Mouse (Mus musculus) liver, postnatal 0 days (tissue): ENCODE measurements around the gene Chka. TPM values are rescaled to one million over a fixed set of nuclear protein-coding genes. Genes with fewer than 3 reads are reported as not detected.
A peak's percentile ranks its signal among the peaks of the same experiment; 100 is the strongest.

Experiments
- ATAC-seq: fragments of 200-750 bp; cut with Nextera tagmentation; 2 replicates; pipeline ENCODE4 v1.8.0; 2017; ENCODE audit warnings: mild to moderate bottlenecking, moderate library complexity
- DNase-seq: peaks from one replicate; pipeline ENCODE4 v3.0.0-alpha.2; 2016
- H3K27ac ChIP-seq: fragments of 300-500 bp; sonication (generic); 2 replicates; pipeline ENCODE4 v1.5.1; 2014; ENCODE audit warnings: antibody characterized with exemption, moderate library complexity, mild to moderate bottlenecking, low read depth
- H3K27me3 ChIP-seq: fragments of 300-500 bp; sonication (generic); 2 replicates; pipeline ENCODE4 v1.6.1; 2014; ENCODE audit warnings: low read length, control low read depth, mixed read lengths; ENCODE audit not compliant: insufficient read depth
- H3K36me3 ChIP-seq: fragments of 300-500 bp; sonication (generic); replicated peaks from 2 replicates; pipeline ENCODE4 v1.6.1; 2014; ENCODE audit warnings: mild to moderate bottlenecking, control low read depth, low read length, moderate library complexity, mixed read lengths; ENCODE audit not compliant: insufficient read depth
- H3K4me1 ChIP-seq: fragments of 300-500 bp; sonication (generic); 2 replicates; pipeline ENCODE4 v1.6.1; 2014; ENCODE audit warnings: antibody characterized with exemption, mild to moderate bottlenecking, control low read depth; ENCODE audit not compliant: insufficient read depth
- H3K4me2 ChIP-seq: fragments of 300-500 bp; sonication (generic); 2 replicates; pipeline ENCODE4 v1.6.1; 2014; ENCODE audit warnings: low read depth, mild to moderate bottlenecking, low read length, moderate library complexity, mixed read lengths
- H3K4me3 ChIP-seq: fragments of 300-500 bp; sonication (generic); 2 replicates; pipeline ENCODE4 v1.5.1; 2014; ENCODE audit warnings: low read depth, low read length
- H3K9ac ChIP-seq: fragments of 300-500 bp; sonication (generic); replicated peaks from 2 replicates; pipeline ENCODE4 v1.6.1; 2014; ENCODE audit warnings: mild to moderate bottlenecking, moderate library complexity
- H3K9me3 ChIP-seq: fragments of 300-500 bp; sonication (generic); 2 replicates; pipeline ENCODE4 v1.6.1; 2016; ENCODE audit warnings: mild to moderate bottlenecking, control low read depth, low read length, mixed read lengths
- CTCF ChIP-seq: sonication (generic); IDR thresholded peaks from 2 replicates; pipeline ENCODE4 v1.5.1; 2016; ENCODE audit warnings: antibody characterized with exemption, low read depth
- EP300 ChIP-seq: IDR thresholded peaks from 2 replicates; pipeline ENCODE4 v1.6.1; 2016; ENCODE audit warnings: antibody characterized with exemption, low read depth, mild to moderate bottlenecking
- WGBS: fragments of 180-500 bp; shearing (Covaris S2); extraction: QIAGEN DNeasy Blood & Tissue Kit; methylation state at CpG from one replicate; pipeline ENCODE4 v1.1.7; 2014; ENCODE audit not compliant: insufficient replicate concordance; 5-methylcytosine and 5-hydroxymethylcytosine counted together
- polyA plus RNA-seq: library from polyadenylated mRNA; unstranded; fragments of >200 nt; fragmentation: Nextera tagmentation; extraction: Ambion mirVana; gene quantifications from 2 replicates; pipeline ENCODE4 v1.2.1, GENCODE M21; 2015

Chka gene
- polyA plus RNA-seq, 1 experiment from 2014 or later: 24.8 TPM

DNA sequence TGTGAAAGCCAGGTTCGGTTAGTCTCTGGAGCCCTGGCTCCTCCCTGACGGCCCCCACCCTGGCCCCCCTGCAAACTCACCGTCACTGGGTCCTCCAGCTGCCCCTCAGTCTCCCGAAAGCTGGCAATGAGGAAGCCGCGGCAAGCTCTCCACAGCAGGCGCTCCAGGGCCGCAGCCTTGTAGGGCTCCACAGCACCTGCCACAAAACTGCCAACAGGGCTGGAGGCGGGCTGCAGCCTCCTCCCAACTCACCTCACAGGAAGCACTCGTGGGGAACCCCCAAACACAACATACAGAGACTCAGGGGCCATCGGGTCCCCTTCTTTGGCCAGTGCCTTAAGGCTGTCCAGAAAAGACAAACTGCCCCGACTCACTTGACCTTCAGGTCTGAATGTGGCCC, 51.4 kb downstream of the Chka start:
- no peak for ATAC-seq
- no peak for TF ChIP-seq CTCF
- no peak for TF ChIP-seq EP300
- no peak overlapping the region for H3K4me2 ChIP-seq
- H3K4me1 ChIP-seq: peaks cover 27% of the 10 kb centered on the region
- no peak overlapping the region for H3K9ac ChIP-seq
- no peak for DNase-seq
- H3K27me3 ChIP-seq: no peaks in the 10 kb centered on the region
- no peak overlapping the region for H3K4me3 ChIP-seq
- peaks cover 45% of the 10 kb centered on the region for H3K36me3 ChIP-seq
- H3K9me3 ChIP-seq: no peaks in the 10 kb centered on the region
- no peak overlapping the region for H3K27ac ChIP-seq
- WGBS: 71% methylated on average over 12 of the region's 12 CpGs

DNA sequence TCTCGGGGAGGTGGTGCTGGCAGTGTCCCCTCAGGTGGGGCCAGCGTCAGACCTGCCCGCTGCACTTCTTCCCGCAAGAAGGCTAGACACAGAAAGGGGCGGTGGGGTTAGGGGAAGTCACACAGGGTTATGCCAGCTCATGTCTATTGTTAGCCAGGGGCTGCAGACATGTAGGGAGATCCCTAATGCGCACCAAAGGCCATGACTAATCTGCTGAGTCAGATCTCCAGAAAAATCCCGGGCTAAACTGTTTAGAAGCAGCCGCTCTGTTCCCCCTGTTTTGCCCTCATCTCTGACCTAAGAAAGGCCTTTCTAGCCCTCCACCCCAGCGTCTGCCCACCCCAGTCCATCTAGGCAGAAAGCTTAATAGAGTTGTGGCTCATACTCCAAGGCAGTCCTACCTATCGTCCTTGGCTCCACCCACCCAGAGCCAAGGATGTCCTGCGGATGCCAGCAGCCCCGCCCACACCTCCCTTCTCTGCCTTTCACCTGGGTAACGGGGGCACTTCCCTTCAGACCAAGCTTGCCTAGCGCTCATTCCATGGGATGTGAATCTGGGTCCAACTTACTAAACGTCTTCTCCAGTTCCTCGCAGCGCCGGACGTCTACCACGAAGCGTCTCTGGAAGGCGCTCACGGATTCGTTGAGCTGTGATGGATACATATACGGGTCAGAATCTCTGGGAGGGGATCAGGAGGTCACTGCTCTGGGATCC, 52.2 kb downstream of the Chka start:
- Histone ChIP-seq H3K27me3 (no peaks in the 10 kb centered on the region), H3K27ac (no peak overlapping the region), H3K9me3 (no peaks in the 10 kb centered on the region), H3K9ac (no peak overlapping the region), H3K4me2 (no peak overlapping the region), H3K4me1 (peaks cover 32% of the 10 kb centered on the region), H3K36me3 (peaks cover 43% of the 10 kb centered on the region), H3K4me3 (no peak overlapping the region)
- WGBS: 85% methylated on average over 25 of the region's 25 CpGs
- TF ChIP-seq EP300 (no peak), CTCF (no peak)
- no peak for ATAC-seq
- no peak for DNase-seq

DNA sequence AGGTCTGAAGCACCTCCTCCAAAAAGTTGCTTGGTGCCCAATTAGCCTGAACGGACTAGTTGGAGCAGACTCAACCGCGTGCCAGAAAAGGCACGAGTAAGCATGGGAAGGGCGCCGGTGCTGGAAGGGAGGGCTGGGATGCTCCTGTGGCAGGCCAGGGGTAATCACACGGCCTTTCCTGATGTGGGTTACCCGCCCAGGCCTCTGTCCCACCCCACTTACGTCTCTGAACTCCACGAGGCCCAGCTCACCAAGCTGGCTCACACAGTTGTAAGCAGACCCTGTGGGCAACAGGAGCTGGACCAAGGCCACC, 52.7 kb downstream of the Chka start:
- Histone ChIP-seq H3K4me2 (peak overlapping the region; percentile 90), H3K9ac (no peak overlapping the region), H3K9me3 (no peaks in the 10 kb centered on the region), H3K36me3 (peaks cover 45% of the 10 kb centered on the region), H3K4me3 (peak overlapping the region; percentile 72; the same call in 1 of the 2 replicates), H3K27me3 (no peaks in the 10 kb centered on the region), H3K27ac (no peak overlapping the region), H3K4me1 (peaks cover 32% of the 10 kb centered on the region)
- ATAC-seq (no peak), DNase-seq (no peak)
- 69% methylated on average over 10 of the region's 10 CpGs for WGBS
- no peak for TF ChIP-seq CTCF
- no peak for TF ChIP-seq EP300

DNA sequence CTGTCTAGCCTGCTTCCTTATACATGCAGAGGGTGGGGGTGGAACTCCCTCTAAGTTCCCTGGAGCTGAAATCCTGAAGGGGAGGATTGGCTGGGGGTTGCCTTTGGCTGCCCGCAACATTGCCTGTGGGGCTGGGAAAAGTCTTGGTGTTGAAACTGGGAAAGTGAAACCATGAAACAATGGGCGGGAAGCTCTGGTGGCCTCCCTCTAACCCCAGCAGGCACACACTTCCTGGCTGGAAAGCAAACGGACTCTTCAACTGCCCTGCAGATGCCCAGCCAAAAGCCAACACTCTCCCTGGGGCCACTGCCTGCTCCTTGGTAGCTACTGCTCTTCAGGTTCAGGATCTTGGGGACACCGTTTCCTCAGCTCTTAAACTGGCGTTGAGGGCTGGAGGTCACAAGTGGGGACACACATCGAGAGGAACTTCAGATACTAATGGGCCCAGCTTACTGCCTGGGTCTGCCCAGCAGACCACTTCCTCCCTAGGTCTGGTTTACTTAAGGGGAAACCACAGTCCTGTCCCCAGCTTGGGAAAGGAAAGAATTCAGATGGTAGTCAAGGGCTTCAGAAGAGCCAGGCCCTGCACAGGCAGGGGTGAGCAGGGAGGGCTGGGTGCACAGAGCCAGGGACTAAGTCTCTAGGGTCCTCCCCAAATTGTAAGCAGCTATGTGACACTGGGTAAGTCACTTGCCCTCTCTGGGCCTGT, 53.8 kb downstream of the Chka start:
- peak overlapping the region; percentile 91 for H3K27ac ChIP-seq
- peak overlapping the region; percentile 72 for H3K4me3 ChIP-seq
- peak overlapping the region; percentile 84 for H3K9ac ChIP-seq
- peaks cover 32% of the 10 kb centered on the region for H3K4me1 ChIP-seq
- TF ChIP-seq CTCF (no peak), EP300 (0 out of 2 replicates have a peak, but pooled peaks have one; percentile 3)
- peak; percentile 63 for DNase-seq
- peak overlapping the region; percentile 90 for H3K4me2 ChIP-seq
- H3K36me3 ChIP-seq: peaks cover 49% of the 10 kb centered on the region
- H3K27me3 ChIP-seq: no peaks in the 10 kb centered on the region
- ATAC-seq: peak; percentile 8
- WGBS: 7% methylated on average over 6 of the region's 6 CpGs
- no peaks in the 10 kb centered on the region for H3K9me3 ChIP-seq

DNA sequence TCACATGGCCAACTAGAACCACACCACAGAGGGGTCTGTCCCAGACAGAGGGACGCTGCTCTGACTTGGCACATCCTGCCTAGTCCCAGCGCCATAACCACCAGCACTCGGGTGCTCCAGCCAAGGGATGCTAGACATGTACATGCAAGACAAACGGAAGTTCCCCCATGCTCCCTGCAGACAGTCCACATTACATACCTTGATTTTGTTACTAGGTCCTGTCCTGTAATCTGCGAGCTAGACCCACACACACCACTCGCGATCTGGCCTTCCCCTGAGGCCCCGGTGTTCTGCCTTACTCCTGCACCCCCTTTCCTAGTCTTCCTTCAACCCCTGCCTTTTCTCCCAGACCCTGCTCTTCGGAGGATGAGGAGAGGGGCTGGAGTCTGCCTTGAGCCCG, 54.8 kb downstream of the Chka start:
- TF ChIP-seq EP300 (no peak), CTCF (no peak)
- peak overlapping the region; percentile 84 for H3K9ac ChIP-seq
- 2% methylated on average over 10 of the region's 10 CpGs for WGBS
- peak overlapping the region; percentile 72 for H3K4me3 ChIP-seq
- no peaks in the 10 kb centered on the region for H3K9me3 ChIP-seq
- H3K27ac ChIP-seq: peak overlapping the region; percentile 91
- DNase-seq (no peak), ATAC-seq (no peak)
- H3K4me2 ChIP-seq: peak overlapping the region; percentile 90
- H3K27me3 ChIP-seq: no peaks in the 10 kb centered on the region
- peaks cover 45% of the 10 kb centered on the region for H3K36me3 ChIP-seq
- peaks cover 32% of the 10 kb centered on the region for H3K4me1 ChIP-seq

DNA sequence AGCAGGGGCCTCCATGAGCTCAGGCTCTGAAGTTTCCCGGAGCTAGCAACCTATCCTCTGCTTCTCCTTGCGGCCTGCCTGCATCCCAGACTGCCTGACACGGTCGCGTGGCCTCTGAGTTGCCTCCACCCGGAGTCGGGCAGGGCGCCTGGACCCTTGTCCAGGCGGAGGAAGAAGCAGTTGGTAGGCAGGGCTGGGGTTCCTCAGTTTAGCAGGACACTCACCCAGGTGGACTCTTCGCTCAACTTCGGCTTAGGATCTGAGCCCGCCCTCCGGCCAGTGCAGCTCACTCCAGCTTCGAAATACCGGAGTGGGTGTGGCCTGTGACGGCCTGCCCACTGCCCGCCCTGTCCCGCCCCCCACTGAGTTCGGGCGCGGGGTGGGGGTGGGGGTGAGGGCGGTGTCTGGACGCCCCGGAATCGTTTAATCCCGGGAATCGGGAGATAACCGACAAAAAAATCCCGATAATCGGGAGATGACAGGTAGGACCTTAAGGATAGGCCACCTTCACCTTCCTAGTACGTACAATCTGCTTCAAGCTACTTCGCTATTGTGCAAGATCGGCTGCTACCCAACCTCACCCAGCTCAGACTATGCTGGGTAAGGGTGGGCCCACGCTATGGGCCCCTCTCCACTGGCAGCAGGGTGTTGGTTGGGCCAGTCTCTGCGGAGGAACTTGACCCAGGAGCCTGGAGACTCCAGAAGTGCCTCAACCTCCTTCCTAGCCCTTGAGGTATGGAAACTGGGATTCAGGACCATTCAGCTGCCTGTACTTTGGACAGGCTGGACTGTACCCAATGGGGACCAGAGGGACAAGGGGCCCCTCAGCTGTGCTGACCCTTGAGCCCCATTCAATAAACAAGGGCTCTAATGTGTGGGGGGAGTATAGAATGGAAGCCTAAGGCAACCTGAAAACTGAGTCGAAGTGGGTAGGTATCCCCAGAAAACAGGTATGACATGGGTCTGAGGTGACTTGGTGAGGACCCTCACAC, 55.5 kb downstream of the Chka start, which contains the start of gene Tcirg1:
Tcirg1 (minus strand) TSS at position 339 of the 992 bp plus-strand sequence.
- Histone ChIP-seq H3K27me3 (no peaks in the 10 kb centered on the region), H3K9ac (peak within 1 kb of the TSS; percentile 84), H3K4me3 (peak within 1 kb of the TSS; percentile 72), H3K4me2 (peak within 1 kb of the TSS; percentile 90), H3K36me3 (peaks cover 38% of the 10 kb centered on the region), H3K4me1 (peaks cover 40% of the 10 kb centered on the region), H3K27ac (peak within 1 kb of the TSS; percentile 91), H3K9me3 (no peaks in the 10 kb centered on the region)
- WGBS: 3% methylated on average over 35 of the region's 36 CpGs
- ATAC-seq (peak; percentile 87), DNase-seq (peak; percentile 86)
- TF ChIP-seq EP300: no peak
- no peak for TF ChIP-seq CTCF
